8 mouse cellular contexts compared by ENCODE assay signal in genomic region chr16:31081125-31081664, GRCm38 (mm10). TPM values are rescaled to one million over a fixed set of nuclear protein-coding genes. Genes with fewer than 3 reads are reported as not detected.
DNase-seq lines count a peak whose midpoint lies in the region; ATAC-seq lines count a peak whose summit lies in the region.

Gene Xxylt1 (minus strand): TSS chr16:31081432.

- H3K79me2 ChIP-seq in macrophage (ENCODE audit: inconsistent target): no peaks in the 10 kb centered on the region; the same call in 1 of the 2 replicates

- under 1% methylated on average over 30 of the region's 54 CpGs for WGBS in hindbrain, embryonic 16.5 days
- 2% methylated on average over 48 of the region's 54 CpGs for WGBS in macrophage (ENCODE audit: missing documents)

- H3K27ac ChIP-seq in hindbrain, embryonic 16.5 days (ENCODE audit: low read depth, low read length): peak within 1 kb of the TSS; percentile 83
- 0 out of 2 replicates have a peak within 1 kb of the TSS, but pooled peaks have one; percentile 12 for H3K27ac ChIP-seq in macrophage

- H3K4me3 ChIP-seq in hindbrain, embryonic 16.5 days (ENCODE audit: low read length): peak within 1 kb of the TSS; percentile 82
- peak within 1 kb of the TSS; percentile 38 for H3K4me3 ChIP-seq in macrophage (ENCODE audit: inconsistent target)

- H3K4me2 ChIP-seq in hindbrain, embryonic 16.5 days (ENCODE audit: low read length): peak within 1 kb of the TSS; percentile 80

- no peaks in the 10 kb centered on the region for H3K9me3 ChIP-seq in hindbrain, embryonic 16.5 days (ENCODE audit: control insufficient read depth, low read length)

- peak within 1 kb of the TSS; percentile 83 for H3K9ac ChIP-seq in hindbrain, embryonic 16.5 days (ENCODE audit: low read depth, low read length)

- H3K27me3 ChIP-seq in hindbrain, embryonic 16.5 days (replicated peaks; ENCODE audit: control insufficient read depth, insufficient read depth, low read length): no peaks in the 10 kb centered on the region

- H3K4me1 ChIP-seq in hindbrain, embryonic 16.5 days (ENCODE audit: control insufficient read depth, insufficient read depth, low read depth, low read length): peaks cover 8% of the 10 kb centered on the region

- DNase-seq in WW6 (ENCODE audit: low read depth, low spot score): peak; percentile 72
- DNase-seq in cerebellum, postnatal 4 days (ENCODE audit: low spot score in 2 of 2): peak; percentile 88 to 95
- DNase-seq in gastrocnemius, adult 18-20 months (ENCODE audit: low spot score): peak; percentile 94
- DNase-seq in left cerebral cortex, adult 18-20 months (ENCODE audit: low spot score in 2 of 2): peak; percentile 92 to 96
- peak; percentile 96 for DNase-seq in right cerebral cortex, adult 18-20 months
- peak; percentile 79 for DNase-seq in urinary bladder, postnatal 10 days (ENCODE audit: low spot score)

- ATAC-seq in hindbrain, embryonic 16.5 days: peak; percentile 99

- H3K36me3 ChIP-seq in hindbrain, embryonic 16.5 days (ENCODE audit: control insufficient read depth, insufficient read depth, low read length): no peaks in the 10 kb centered on the region
- no peaks in the 10 kb centered on the region for H3K36me3 ChIP-seq in macrophage (ENCODE audit: inconsistent target)

RNA-seq across cellular contexts. Expression of gene Xxylt1, which starts in this region (rescaled TPM):
- 1 to 10 TPM; 2.6 to 4.1 TPM for total RNA-seq in gastrocnemius, adult 18-20 months (2021)
- 11.0 and 16.1 TPM in 2 replicates for polyA plus RNA-seq in hindbrain, embryonic 16.5 days (2015; fragmentation: Nextera tagmentation; extraction: Ambion mirVana)
- total RNA-seq in left cerebral cortex, adult 18-20 months (2021): 10 to 100 TPM; 22.5 to 23.2 TPM
- 1 to 10 TPM in 25 of 26 experiments, under 1 TPM in 1; 0.90 to 9.2 (median 3.5) TPM for total RNA-seq in macrophage (2018; cell fraction: chromatin; rRNA removed)
- 10 to 100 TPM in 22 of 26 experiments, 1 to 10 TPM in 4; 8.5 to 17.3 (median 12.7) TPM for total RNA-seq in macrophage (2018; cell fraction: cytosol; rRNA removed)
- total RNA-seq in macrophage (2018; cell fraction: nucleus; rRNA removed): 10 to 100 TPM in 15 of 26 experiments, 1 to 10 TPM in 11; 2.3 to 19.1 (median 10.6) TPM
- polyA plus RNA-seq in macrophage (2018): 9.7 to 19.9 TPM (median 11.5 TPM) in 3 replicates

Comparison
In these comparisons a context has a peak if more than half of its experiments do, and no peak if none do; other contexts are left out.
1. Peak in every context shown above with its lines: DNase-seq, ATAC-seq, H3K4me3 ChIP-seq and H3K27ac ChIP-seq.
2. RNA of gene Xxylt1 (total RNA-seq): 22.5 to 23.2 TPM in left cerebral cortex, adult 18-20 months; 2.6 to 4.1 TPM in gastrocnemius, adult 18-20 months; every median in the first group is over 4 times any median in the second.